Mouse (Mus musculus): ENCODE data around the gene Defb5. TPM values are rescaled to one million over a fixed set of nuclear protein-coding genes. Genes with fewer than 3 reads are reported as not detected.
"Not testable (repeated sequence)": the region's sequence is repeated elsewhere in the genome, so short reads cannot be mapped to it uniquely, and the experiment has no call there.

Defb5 gene
- total RNA-seq (2021): not detected

- no peak for DNase-seq
- intact Hi-C loops (cut with DNase I): no loop called here
These were observed at the start of gene Defb5 for GRCm38 (mm10) chr8:19247280-19247679. Gene Defb5, plus strand, starts transcription at chr8:19247580.

- DNase-seq: no peak
- intact Hi-C loops (cut with DNase I): no loop called here
These were observed 22.2 kb upstream of the Defb5 start, which contains the start of gene Defb6 for GRCm38 (mm10) chr8:19225161-19225560. Gene Defb6, plus strand, starts transcription at chr8:19225478.

- no peak for DNase-seq
- intact Hi-C loops (cut with DNase I): no loop called here
These were observed 9.3 kb upstream of the Defb5 start for GRCm38 (mm10) chr8:19238101-19238500.

GRCm38 (mm10) chr8:19239616-19240015 is 7.8 kb upstream of the Defb5 start, which contains the start of gene Defb46:
Gene Defb46, plus strand, starts transcription at chr8:19239916.
- intact Hi-C loops (cut with DNase I): no loop called here
- no peak for DNase-seq

GRCm38 (mm10) chr8:19258136-19258535 is 10.8 kb downstream of the Defb5 start:
- no peak for DNase-seq
- intact Hi-C loops (cut with DNase I): no loop called here

- no peak for DNase-seq
- intact Hi-C loops (cut with DNase I): no loop called here
These were observed 12.3 kb downstream of the Defb5 start for GRCm38 (mm10) chr8:19259667-19260066.

GRCm38 (mm10) chr8:19293060-19293459 is 45.7 kb downstream of the Defb5 start, which contains the start of gene Defb3:
Gene Defb3, plus strand, starts transcription at chr8:19293360.
- intact Hi-C loops (cut with DNase I); DNase-seq: not testable (repeated sequence)

GRCm38 (mm10) chr8:19298361-19298760 is 51.0 kb downstream of the Defb5 start:
- DNase-seq; intact Hi-C loops (cut with DNase I): not testable (repeated sequence)

Other genes starting within 250 kb of the Defb5 start
- not detected for gene Defb38, start 221.0 kb upstream of the Defb5 start, total RNA-seq (2021)
- gene Defb39, start 182.8 kb upstream of the Defb5 start, total RNA-seq (2021): not detected
- not detected for gene Defb12, start 132.7 kb upstream of the Defb5 start, total RNA-seq (2021)
- gene Defb34, start 123.8 kb upstream of the Defb5 start, total RNA-seq (2021): not detected
- not detected for gene Gm45826, start 106.8 kb upstream of the Defb5 start, total RNA-seq (2021)
- not detected for gene Defb14, start 53.2 kb upstream of the Defb5 start, total RNA-seq (2021)
- gene Defb4, start 48.9 kb upstream of the Defb5 start, total RNA-seq (2021): not detected
- not detected for gene Defb6, start 22.1 kb upstream of the Defb5 start, total RNA-seq (2021)
- gene Defb46, start 7.7 kb upstream of the Defb5 start, total RNA-seq (2021): not detected
- gene Defb3, start 45.8 kb downstream of the Defb5 start, total RNA-seq (2021): not detected
- not detected for gene Defb8, start 200.0 kb downstream of the Defb5 start, total RNA-seq (2021)
- gene Defb7, start 247.5 kb downstream of the Defb5 start, total RNA-seq (2021): not detected